Mouse (Mus musculus) kidney, embryonic 14.5 days (tissue): ENCODE data around the gene Wapl. TPM values are rescaled to one million over a fixed set of nuclear protein-coding genes. Genes with fewer than 3 reads are reported as not detected.

Experiments
- ATAC-seq: fragments of 200-750 bp; cut with Nextera tagmentation; 2 replicates; pipeline ENCODE4 v1.8.0; 2017; ENCODE audit warnings: moderate number of reproducible peaks, mild to moderate bottlenecking, moderate TSS enrichment, moderate library complexity; ENCODE audit not compliant: low FRiP score, low TSS enrichment
- H3K27ac ChIP-seq: fragments of 300-500 bp; sonication (generic); 2 replicates; pipeline ENCODE4 v1.5.1; 2014; ENCODE audit warnings: low read depth, mild to moderate bottlenecking, low read length, moderate library complexity, mixed read lengths
- H3K27me3 ChIP-seq: fragments of 300-500 bp; sonication (generic); 2 replicates; pipeline ENCODE4 v1.6.1; 2014; ENCODE audit warnings: mild to moderate bottlenecking, low read length; ENCODE audit not compliant: control insufficient read depth, insufficient read depth
- H3K36me3 ChIP-seq: fragments of 300-500 bp; sonication (generic); 2 replicates; pipeline ENCODE4 v1.6.1; 2014; ENCODE audit warnings: low read length, mixed read lengths; ENCODE audit not compliant: control insufficient read depth, insufficient read depth
- H3K4me1 ChIP-seq: fragments of 300-500 bp; sonication (generic); 2 replicates; pipeline ENCODE4 v1.6.1; 2014; ENCODE audit warnings: low read length, mixed read lengths; ENCODE audit not compliant: control insufficient read depth, insufficient read depth
- H3K4me2 ChIP-seq: fragments of 300-500 bp; sonication (generic); replicated peaks from 2 replicates; pipeline ENCODE4 v1.6.1; 2014; ENCODE audit warnings: low read depth, mild to moderate bottlenecking, low read length
- H3K4me3 ChIP-seq: fragments of 300-500 bp; sonication (generic); 2 replicates; pipeline ENCODE4 v1.5.1; 2014; ENCODE audit warnings: mild to moderate bottlenecking, low read length
- H3K9ac ChIP-seq: fragments of 300-500 bp; sonication (generic); 2 replicates; pipeline ENCODE4 v1.6.1; 2014; ENCODE audit warnings: low read depth, mild to moderate bottlenecking, low read length, moderate library complexity
- H3K9me3 ChIP-seq: fragments of 300-500 bp; sonication (generic); 2 replicates; pipeline ENCODE4 v1.6.1; 2016; ENCODE audit warnings: low read length; ENCODE audit not compliant: control insufficient read depth
- WGBS: fragments of 180-500 bp; shearing (Covaris S2); extraction: QIAGEN DNeasy Blood & Tissue Kit; methylation state at CpG from one replicate; pipeline ENCODE4 v1.1.7; 2014; 5-methylcytosine and 5-hydroxymethylcytosine counted together
- polyA plus RNA-seq: library from polyadenylated mRNA; unstranded; fragments of >200 nt; fragmentation: Nextera tagmentation; extraction: Ambion mirVana; gene quantifications from 2 replicates; pipeline ENCODE4 v1.2.1, GENCODE M21; 2014

The Wapl gene
- polyA plus RNA-seq, 1 experiment from 2014 or later: 34.1 TPM

- Histone ChIP-seq H3K9ac (no peak overlapping the region), H3K27me3 (peaks cover 5% of the 10 kb centered on the region; the same call in 1 of the 2 replicates), H3K4me2 (no peak overlapping the region), H3K4me1 (no peaks in the 10 kb centered on the region), H3K4me3 (no peak overlapping the region), H3K27ac (no peak overlapping the region), H3K36me3 (no peaks in the 10 kb centered on the region), H3K9me3 (no peaks in the 10 kb centered on the region; the same call in 1 of the 2 replicates)
- WGBS: 54% methylated on average over 7 of the region's 7 CpGs
- ATAC-seq: no peak
Observed at GRCm38 (mm10) chr14:34660351-34660787, 13.4 kb upstream of the Wapl start.

- peaks cover 5% of the 10 kb centered on the region; the same call in 1 of the 2 replicates for H3K27me3 ChIP-seq
Observed at GRCm38 (mm10) chr14:34660788-34661591, 12.7 kb upstream of the Wapl start.

DNA sequence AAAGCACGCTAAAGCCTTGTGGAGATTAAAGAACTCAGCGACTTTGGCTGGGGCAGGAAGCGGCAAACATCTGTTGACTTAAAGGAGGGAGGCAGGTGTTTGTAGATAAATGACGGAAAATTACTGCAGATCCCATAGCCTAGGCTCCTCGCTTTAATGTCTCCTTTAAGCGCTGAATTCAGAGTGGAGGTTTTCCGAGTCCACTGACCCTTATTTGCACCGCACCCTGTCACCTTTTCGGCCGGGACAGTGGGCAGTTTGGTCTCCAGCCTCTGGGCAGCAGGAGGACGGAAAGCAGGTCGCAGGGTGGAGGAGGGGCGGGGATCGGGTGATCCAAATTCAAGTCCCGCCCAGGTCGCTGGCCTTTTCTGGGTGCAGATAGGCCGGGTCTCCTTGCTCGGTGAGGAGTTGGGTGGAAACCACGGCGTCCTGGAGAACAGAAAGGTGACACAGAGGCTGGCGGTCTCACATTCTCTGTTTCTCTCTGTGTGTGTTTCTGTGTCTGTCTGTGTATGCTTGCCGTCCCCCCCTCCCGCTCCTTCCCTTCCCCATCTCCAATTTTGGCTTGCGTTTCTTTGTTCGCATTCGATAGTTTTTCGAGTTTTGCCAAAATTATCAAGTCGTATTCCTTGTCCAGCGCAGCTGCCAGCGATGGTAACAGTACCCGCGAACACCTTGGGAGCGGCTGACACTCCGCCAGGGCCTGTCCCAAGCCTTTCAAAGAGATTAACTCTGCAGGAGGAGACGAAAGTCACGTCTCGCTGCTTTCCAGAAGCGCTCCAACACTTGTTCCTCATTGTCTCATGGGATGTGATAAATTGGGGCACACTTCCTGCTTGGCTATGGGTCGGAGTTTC, 11.9 kb upstream of the Wapl start:
- Histone ChIP-seq H3K27me3 (peaks cover 5% of the 10 kb centered on the region; the same call in 1 of the 2 replicates), H3K9ac (peak overlapping the region; percentile 42), H3K9me3 (no peaks in the 10 kb centered on the region; the same call in 1 of the 2 replicates), H3K4me3 (peak overlapping the region; percentile 40), H3K36me3 (no peaks in the 10 kb centered on the region), H3K27ac (no peak overlapping the region), H3K4me1 (no peaks in the 10 kb centered on the region), H3K4me2 (peak overlapping the region; percentile 75)
- peak; percentile 58 for ATAC-seq
- WGBS: under 1% methylated on average over 39 of the region's 39 CpGs

More at GRCm38 (mm10) chr14:34660788-34661591, 12.7 kb upstream of the Wapl start:
- Histone ChIP-seq H3K4me3 (peak overlapping the region; percentile 40), H3K4me1 (no peaks in the 10 kb centered on the region), H3K36me3 (no peaks in the 10 kb centered on the region), H3K9me3 (no peaks in the 10 kb centered on the region; the same call in 1 of the 2 replicates), H3K4me2 (peak overlapping the region; percentile 75), H3K9ac (peak overlapping the region; percentile 42), H3K27ac (no peak overlapping the region)
- peak; percentile 32; the same call in 1 of the 2 replicates for ATAC-seq
- 15% methylated on average over 22 of the region's 22 CpGs for WGBS

- Histone ChIP-seq H3K27ac (no peak overlapping the region), H3K4me3 (peak overlapping the region; percentile 40), H3K4me1 (no peaks in the 10 kb centered on the region), H3K27me3 (peaks cover 5% of the 10 kb centered on the region; the same call in 1 of the 2 replicates), H3K9ac (peak overlapping the region; percentile 42; the same call in 1 of the 2 replicates), H3K36me3 (no peaks in the 10 kb centered on the region), H3K4me2 (peak overlapping the region; percentile 75), H3K9me3 (no peaks in the 10 kb centered on the region; the same call in 1 of the 2 replicates)
- no peak for ATAC-seq
- WGBS: 11% methylated on average over 4 of the region's 4 CpGs
Observed at GRCm38 (mm10) chr14:34662478-34662826, 11.3 kb upstream of the Wapl start.

DNA sequence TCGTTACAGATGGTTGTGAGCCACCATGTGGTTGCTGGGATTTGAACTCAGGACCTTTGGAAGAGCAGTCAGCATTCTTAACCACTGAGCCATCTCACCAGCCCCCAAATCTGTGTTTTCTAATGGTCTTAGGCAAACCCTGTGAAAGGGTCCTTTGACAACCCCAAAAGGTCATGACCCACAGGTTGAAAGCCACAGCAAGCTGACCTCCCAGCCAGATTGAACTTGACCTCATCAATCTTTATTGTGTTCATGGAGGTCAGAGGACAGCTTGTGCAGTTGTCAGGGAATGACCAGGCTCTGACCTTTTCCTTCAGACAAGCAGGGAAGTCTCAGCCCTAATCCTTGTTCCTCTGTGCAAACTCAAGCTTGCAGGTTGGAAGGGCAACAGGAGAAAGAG, 10.3 kb upstream of the Wapl start:
- ATAC-seq: no peak
- Histone ChIP-seq H3K4me1 (no peaks in the 10 kb centered on the region), H3K4me2 (no peak overlapping the region), H3K9ac (no peak overlapping the region), H3K36me3 (no peaks in the 10 kb centered on the region), H3K27ac (no peak overlapping the region), H3K9me3 (no peaks in the 10 kb centered on the region), H3K4me3 (no peak overlapping the region), H3K27me3 (peaks cover 5% of the 10 kb centered on the region; the same call in 1 of the 2 replicates)
- 83% methylated on average over 1 of the region's 1 CpGs for WGBS

DNA sequence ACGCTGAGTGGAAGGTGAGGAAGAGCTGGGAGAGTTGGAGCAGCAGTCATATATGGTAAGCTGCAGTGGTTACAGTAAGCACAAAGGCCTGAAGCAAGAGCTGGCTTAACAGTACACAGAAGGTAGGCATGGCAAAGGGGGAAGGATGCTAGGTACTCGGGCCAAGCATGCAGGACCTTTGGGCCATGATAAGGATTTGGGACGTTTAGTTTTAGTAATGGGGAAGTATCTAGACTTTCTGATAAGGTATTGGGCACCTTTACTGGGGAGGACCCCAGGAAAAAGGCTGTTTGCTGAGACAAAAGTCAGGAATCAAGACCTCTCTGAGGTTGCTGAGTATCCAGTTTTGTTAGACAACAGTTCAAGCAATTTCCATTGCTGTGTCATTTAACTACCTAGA, 4.6 kb upstream of the Wapl start:
- Histone ChIP-seq H3K4me2 (no peak overlapping the region), H3K9me3 (no peaks in the 10 kb centered on the region), H3K27ac (no peak overlapping the region), H3K4me1 (0 out of 2 replicates have a peak, but pooled peaks cover 4% of the 10 kb centered on the region), H3K27me3 (no peaks in the 10 kb centered on the region), H3K36me3 (no peaks in the 10 kb centered on the region), H3K9ac (no peak overlapping the region), H3K4me3 (no peak overlapping the region)
- WGBS: 76% methylated on average over 3 of the region's 3 CpGs
- no peak for ATAC-seq

DNA sequence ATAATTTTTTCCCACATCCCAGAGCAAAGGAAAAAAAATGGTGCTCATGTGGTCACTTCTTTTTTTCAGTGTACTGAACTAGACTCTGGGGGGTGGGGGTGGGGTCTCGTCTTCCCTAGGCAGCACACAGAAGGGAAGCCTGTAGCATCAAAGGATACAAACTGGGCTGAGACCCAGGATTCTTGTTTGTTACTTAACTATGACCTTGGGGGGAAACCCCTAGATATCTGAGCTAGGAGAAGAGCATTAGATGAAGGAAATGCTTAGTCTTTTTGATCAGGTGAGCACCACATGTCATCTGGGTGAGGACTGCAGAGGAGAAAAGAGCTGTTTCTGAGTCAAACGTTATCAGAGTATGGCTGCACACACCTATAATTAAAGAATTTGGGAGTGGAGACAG, 3.5 kb upstream of the Wapl start:
- ATAC-seq: no peak
- Histone ChIP-seq H3K4me3 (no peak overlapping the region), H3K27me3 (no peaks in the 10 kb centered on the region), H3K9ac (no peak overlapping the region), H3K27ac (no peak overlapping the region), H3K36me3 (no peaks in the 10 kb centered on the region), H3K4me1 (0 out of 2 replicates have a peak, but pooled peaks cover 4% of the 10 kb centered on the region), H3K4me2 (no peak overlapping the region), H3K9me3 (no peaks in the 10 kb centered on the region)
- 73% methylated on average over 2 of the region's 2 CpGs for WGBS

- 0 out of 2 replicates have a peak, but pooled peaks cover 4% of the 10 kb centered on the region for H3K4me1 ChIP-seq
- under 1% methylated on average over 52 of the region's 52 CpGs for WGBS
- H3K27ac ChIP-seq: peak overlapping the region; percentile 92
- H3K4me2 ChIP-seq: peak overlapping the region; percentile 82
- H3K9ac ChIP-seq: peak overlapping the region; percentile 97
- no peak; the same call in 1 of the 2 replicates for ATAC-seq
- peaks cover 13% of the 10 kb centered on the region; the same call in 1 of the 2 replicates for H3K36me3 ChIP-seq
- H3K27me3 ChIP-seq: no peaks in the 10 kb centered on the region
- H3K9me3 ChIP-seq: no peaks in the 10 kb centered on the region
- H3K4me3 ChIP-seq: peak overlapping the region; percentile 88
Observed at GRCm38 (mm10) chr14:34674229-34674791, 582 bp downstream of the Wapl start.
